9 mouse cellular contexts compared by ENCODE assay signal in genomic region chr17:57248771-57249170, GRCm38 (mm10). TPM values are rescaled to one million over a fixed set of nuclear protein-coding genes. Genes with fewer than 3 reads are reported as not detected.
DNase-seq lines count a peak whose midpoint lies in the region; ATAC-seq and TF ChIP-seq lines count a peak whose summit lies in the region.
"Had no signal": no experiment of that assay in that cellular context is flagged by ENCODE, and none has a peak within 500 bp of the region (broad histone marks: within the 10 kb centered on the region; RNA-seq: fewer than 3 reads in every experiment).

No protein-coding gene starts in this region.

- H3K27ac ChIP-seq in forebrain, embryonic 15.5 days (replicated peaks) = peak overlapping the region; percentile 85
- H3K27ac ChIP-seq in midbrain, embryonic 16.5 days (ENCODE audit: low read length) = peak overlapping the region; percentile 71

- TF ChIP-seq CTCF in G1E (IDR thresholded peaks at IDR 0.05; ENCODE audit: low read depth, low read length) = no peak

- peak overlapping the region; percentile 95 for H3K4me3 ChIP-seq in G1E (ENCODE audit: low read depth, low read length)
- peak overlapping the region; percentile 61 for H3K4me3 ChIP-seq in forebrain, embryonic 15.5 days
- peak overlapping the region; percentile 53 for H3K4me3 ChIP-seq in midbrain, embryonic 16.5 days (ENCODE audit: low read depth, low read length)

- DNase-seq in gastrocnemius, postnatal 14 days = peak; percentile 14
- DNase-seq in gastrocnemius, postnatal 4 days (ENCODE audit: low spot score in 2 of 2) = no peak
- DNase-seq in G1E (ENCODE audit: low spot score) = no peak
- DNase-seq in kidney, postnatal 14 days = peak; percentile 26
- no peak for DNase-seq in spleen, adult 12 weeks (ENCODE audit: low spot score)
- no peak for DNase-seq in layer of hippocampus, postnatal 10 days (ENCODE audit: low spot score in 2 of 2)

- no peak for ATAC-seq in G1E (ENCODE audit: extremely low read depth, insufficient number of reproducible peaks, low FRiP score, poor library complexity, severe bottlenecking)
- no peak for ATAC-seq in forebrain, embryonic 15.5 days (replicated peaks)
- ATAC-seq in midbrain, embryonic 16.5 days = no peak

- WGBS in forebrain, embryonic 15.5 days = 6% methylated on average over 13 of the region's 13 CpGs
- WGBS in midbrain, embryonic 16.5 days = 7% methylated on average over 13 of the region's 13 CpGs

- H3K4me1 ChIP-seq in G1E (ENCODE audit: insufficient read depth, low read depth, low read length) = peaks cover 61% of the 10 kb centered on the region
- H3K4me1 ChIP-seq in forebrain, embryonic 15.5 days = peaks cover 35% of the 10 kb centered on the region
- peaks cover 24% of the 10 kb centered on the region for H3K4me1 ChIP-seq in midbrain, embryonic 16.5 days (ENCODE audit: control insufficient read depth, insufficient read depth, low read length)

- peak overlapping the region; percentile 35; the same call in 1 of the 2 replicates for H3K9ac ChIP-seq in forebrain, embryonic 15.5 days (replicated peaks)
- peak overlapping the region; percentile 52 for H3K9ac ChIP-seq in midbrain, embryonic 16.5 days (ENCODE audit: low read depth, low read length)

- peaks cover 40% of the 10 kb centered on the region for H3K36me3 ChIP-seq in G1E (replicated peaks)
- no peaks in the 10 kb centered on the region for H3K36me3 ChIP-seq in forebrain, embryonic 15.5 days
- H3K36me3 ChIP-seq in midbrain, embryonic 16.5 days (ENCODE audit: control insufficient read depth, insufficient read depth, low read length) = no peaks in the 10 kb centered on the region

- intact Hi-C loops in gastrocnemius, postnatal 14 days (cut with DNase I; ENCODE audit: low total_unique reads) = loop anchor here (2.0 kb wide), 1 partner anchor 28 kb away; no protein-coding TSS in a partner anchor

- no peaks in the 10 kb centered on the region for H3K9me3 ChIP-seq in G1E (replicated peaks)
- H3K9me3 ChIP-seq in forebrain, embryonic 15.5 days = no peaks in the 10 kb centered on the region
- no peaks in the 10 kb centered on the region for H3K9me3 ChIP-seq in midbrain, embryonic 16.5 days (replicated peaks; ENCODE audit: control insufficient read depth, low read length, poor library complexity, severe bottlenecking)

- H3K27me3 ChIP-seq in G1E (ENCODE audit: insufficient read depth, low read length) = peaks cover 6% of the 10 kb centered on the region; the same call in 1 of the 2 replicates
- no peaks in the 10 kb centered on the region for H3K27me3 ChIP-seq in forebrain, embryonic 15.5 days
- no peaks in the 10 kb centered on the region; the same call in 1 of the 2 replicates for H3K27me3 ChIP-seq in midbrain, embryonic 16.5 days (ENCODE audit: control insufficient read depth, insufficient read depth, low read depth, low read length)
- H3K27me3 ChIP-seq: Patski had no signal

- H3K4me2 ChIP-seq in forebrain, embryonic 15.5 days (replicated peaks) = peak overlapping the region; percentile 98
- H3K4me2 ChIP-seq in midbrain, embryonic 16.5 days (ENCODE audit: low read length) = peak overlapping the region; percentile 94

RNA-seq across cellular contexts. Expression of gene Trip10, which starts 0.5 kb away (rescaled TPM):
- 10 to 100 TPM; 69.4 to 75.6 TPM for total RNA-seq in gastrocnemius, postnatal 14 days (2021)
- 10 to 100 TPM; 61.0 to 81.5 TPM for total RNA-seq in gastrocnemius, postnatal 4 days (2021)
- total RNA-seq in G1E (2014; fragmentation: Nextera tagmentation) (12.9 and 16.3 TPM in 2 replicates), G1E (2017) (9.8 and 12.7 TPM in 2 replicates)
- polyA plus RNA-seq in G1E (2012) = 20.1 and 22.0 TPM in 2 replicates
- 12.4 and 15.4 TPM in 2 replicates for polyA plus RNA-seq in forebrain, embryonic 15.5 days (2015; fragmentation: Nextera tagmentation; extraction: Ambion mirVana)
- 9.2 and 9.4 TPM in 2 replicates for polyA plus RNA-seq in midbrain, embryonic 16.5 days (2015; fragmentation: Nextera tagmentation; extraction: Ambion mirVana)
- total RNA-seq in layer of hippocampus, postnatal 10 days (2021) = 1 to 10 TPM; 6.6 to 8.0 TPM

RNA-seq across cellular contexts. Expression of gene Gpr108, which starts 0.5 kb away (rescaled TPM):
- 10 to 100 TPM; 21.8 to 24.6 TPM for total RNA-seq in gastrocnemius, postnatal 14 days (2021)
- total RNA-seq in gastrocnemius, postnatal 4 days (2021) = 10 to 100 TPM; 24.8 to 25.6 TPM
- total RNA-seq in G1E (2014; fragmentation: Nextera tagmentation) (15.2 and 18.4 TPM in 2 replicates), G1E (2017) (16.7 and 22.1 TPM in 2 replicates)
- polyA plus RNA-seq in G1E (2012) = 12.4 and 15.1 TPM in 2 replicates
- 17.0 and 17.7 TPM in 2 replicates for polyA plus RNA-seq in forebrain, embryonic 15.5 days (2015; fragmentation: Nextera tagmentation; extraction: Ambion mirVana)
- 18.7 and 21.1 TPM in 2 replicates for polyA plus RNA-seq in midbrain, embryonic 16.5 days (2015; fragmentation: Nextera tagmentation; extraction: Ambion mirVana)
- 10 to 100 TPM; 15.0 to 16.3 TPM for total RNA-seq in layer of hippocampus, postnatal 10 days (2021)

RNA-seq across cellular contexts. Expression of gene C3, which starts 20.8 kb away (rescaled TPM):
- 1 to 10 TPM in 1 of 2 experiments, under 1 TPM in 1; 0.60 to 1.2 TPM for total RNA-seq in gastrocnemius, postnatal 14 days (2021)
- 10 to 100 TPM in 1 of 2 experiments, 1 to 10 TPM in 1; 5.3 to 19.8 TPM for total RNA-seq in gastrocnemius, postnatal 4 days (2021)
- not detected in 2 replicates for total RNA-seq in G1E (2014; fragmentation: Nextera tagmentation)
- total RNA-seq in G1E (2017) = 0.27 and 3.6 TPM in 2 replicates
- 0.04 and 0.10 TPM in 2 replicates for polyA plus RNA-seq in G1E (2012)
- polyA plus RNA-seq in forebrain, embryonic 15.5 days (2015; fragmentation: Nextera tagmentation; extraction: Ambion mirVana) = 0.59 and 0.93 TPM in 2 replicates
- 1.6 and 2.8 TPM in 2 replicates for polyA plus RNA-seq in midbrain, embryonic 16.5 days (2015; fragmentation: Nextera tagmentation; extraction: Ambion mirVana)
- 1 to 10 TPM; 2.7 to 2.8 TPM for total RNA-seq in layer of hippocampus, postnatal 10 days (2021)

RNA-seq across cellular contexts. Expression of gene Vav1, which starts 30.1 kb away (rescaled TPM):
- under 1 TPM; 0.66 to 0.93 TPM for total RNA-seq in gastrocnemius, postnatal 14 days (2021)
- 1 to 10 TPM; 2.1 to 3.4 TPM for total RNA-seq in gastrocnemius, postnatal 4 days (2021)
- total RNA-seq in G1E (2014; fragmentation: Nextera tagmentation) = 43.6 and 48.1 TPM in 2 replicates
- 175 and 177 TPM in 2 replicates for total RNA-seq in G1E (2017)
- 43.4 and 50.0 TPM in 2 replicates for polyA plus RNA-seq in G1E (2012)
- polyA plus RNA-seq in forebrain, embryonic 15.5 days (2015; fragmentation: Nextera tagmentation; extraction: Ambion mirVana) = 1.2 and 1.5 TPM in 2 replicates
- polyA plus RNA-seq in midbrain, embryonic 16.5 days (2015; fragmentation: Nextera tagmentation; extraction: Ambion mirVana) = 1.2 and 1.3 TPM in 2 replicates
- total RNA-seq in layer of hippocampus, postnatal 10 days (2021) = 1 to 10 TPM; 4.4 to 4.6 TPM
- polyA plus RNA-seq: Patski had no signal

RNA-seq across cellular contexts. Expression of gene Tnfsf14, which starts 54.8 kb away (rescaled TPM):
- total RNA-seq in gastrocnemius, postnatal 14 days (2021) = not detected
- total RNA-seq in gastrocnemius, postnatal 4 days (2021) = not detected
- total RNA-seq in G1E (2014; fragmentation: Nextera tagmentation) (not detected in 2 replicates), G1E (2017) (0.55 and 0.81 TPM in 2 replicates)
- polyA plus RNA-seq in G1E (2012) = 0.05 and 0.12 TPM in 2 replicates
- polyA plus RNA-seq in forebrain, embryonic 15.5 days (2015; fragmentation: Nextera tagmentation; extraction: Ambion mirVana) = not detected in 2 replicates
- not detected in 2 replicates for polyA plus RNA-seq in midbrain, embryonic 16.5 days (2015; fragmentation: Nextera tagmentation; extraction: Ambion mirVana)
- not detected for total RNA-seq in layer of hippocampus, postnatal 10 days (2021)
- polyA plus RNA-seq: Patski had no signal

Comparison
In these comparisons a context has a peak if more than half of its experiments do, and no peak if none do; other contexts are left out.
1. DNase-seq: peak in gastrocnemius, postnatal 14 days (single experiment) and kidney, postnatal 14 days (single experiment); none in gastrocnemius, postnatal 4 days (0 of 2), G1E (single experiment), spleen, adult 12 weeks (single experiment) and layer of hippocampus, postnatal 10 days (0 of 2).
2. Peak in every context shown above with its lines, with median percentiles within 50 percentile points of each other: H3K4me3 ChIP-seq.